Mouse (Mus musculus) forebrain, embryonic 14.5 days (tissue): ENCODE measurements around the gene Sipa1l2. TPM values are rescaled to one million over a fixed set of nuclear protein-coding genes. Genes with fewer than 3 reads are reported as not detected.

Experiments
- ATAC-seq: fragments of 200-750 bp; cut with Nextera tagmentation; 2 replicates; pipeline ENCODE4 v1.8.0; 2017; ENCODE audit warnings: mild to moderate bottlenecking, moderate library complexity
- DNase-seq: peaks from one replicate; pipeline ENCODE4 v3.0.0-alpha.2; 2015; ENCODE audit warnings: low spot score
- H3K27ac ChIP-seq: fragments of 300-500 bp; sonication (generic); 2 replicates; pipeline ENCODE4 v1.5.1; 2014; ENCODE audit warnings: low read depth, mild to moderate bottlenecking, control low read depth, low read length, moderate library complexity
- H3K27me3 ChIP-seq: fragments of 300-500 bp; sonication (generic); replicated peaks from 2 replicates; pipeline ENCODE4 v1.6.1; 2014; ENCODE audit warnings: low read length, control low read depth, mixed read lengths; ENCODE audit not compliant: control insufficient read depth, insufficient read depth
- H3K36me3 ChIP-seq: fragments of 300-500 bp; sonication (generic); 2 replicates; pipeline ENCODE4 v1.6.1; 2014; ENCODE audit warnings: low read length, control low read depth; ENCODE audit not compliant: control insufficient read depth, insufficient read depth
- H3K4me1 ChIP-seq: fragments of 300-500 bp; sonication (generic); 2 replicates; pipeline ENCODE4 v1.6.1; 2014; ENCODE audit warnings: antibody characterized with exemption, low read length, control low read depth; ENCODE audit not compliant: control insufficient read depth, insufficient read depth
- H3K4me2 ChIP-seq: fragments of 300-500 bp; sonication (generic); 2 replicates; pipeline ENCODE4 v1.6.1; 2014; ENCODE audit warnings: mild to moderate bottlenecking, control low read depth, low read length
- H3K4me3 ChIP-seq: fragments of 300-500 bp; sonication (generic); 2 replicates; pipeline ENCODE4 v1.5.1; 2014; ENCODE audit warnings: low read depth, low read length, control low read depth
- H3K9ac ChIP-seq: fragments of 300-500 bp; sonication (generic); 2 replicates; pipeline ENCODE4 v1.6.1; 2014; ENCODE audit warnings: mild to moderate bottlenecking, low read length, control low read depth, moderate library complexity
- H3K9me3 ChIP-seq: fragments of 300-500 bp; sonication (generic); replicated peaks from 2 replicates; pipeline ENCODE4 v1.6.1; 2016; ENCODE audit warnings: low read length, control low read depth, mixed read lengths; ENCODE audit not compliant: control insufficient read depth
- WGBS: fragments of 180-500 bp; shearing (Covaris S2); extraction: QIAGEN DNeasy Blood & Tissue Kit; methylation state at CpG from one replicate; pipeline ENCODE4 v1.1.7; 2014; 5-methylcytosine and 5-hydroxymethylcytosine counted together
- polyA plus RNA-seq: library from polyadenylated mRNA; unstranded; fragments of >200 nt; fragmentation: Nextera tagmentation; extraction: Ambion mirVana; gene quantifications from 2 replicates; pipeline ENCODE4 v1.2.1, GENCODE M21; 2014

Gene Sipa1l2
- polyA plus RNA-seq, 1 experiment from 2014 or later = 15.5 TPM

DNA sequence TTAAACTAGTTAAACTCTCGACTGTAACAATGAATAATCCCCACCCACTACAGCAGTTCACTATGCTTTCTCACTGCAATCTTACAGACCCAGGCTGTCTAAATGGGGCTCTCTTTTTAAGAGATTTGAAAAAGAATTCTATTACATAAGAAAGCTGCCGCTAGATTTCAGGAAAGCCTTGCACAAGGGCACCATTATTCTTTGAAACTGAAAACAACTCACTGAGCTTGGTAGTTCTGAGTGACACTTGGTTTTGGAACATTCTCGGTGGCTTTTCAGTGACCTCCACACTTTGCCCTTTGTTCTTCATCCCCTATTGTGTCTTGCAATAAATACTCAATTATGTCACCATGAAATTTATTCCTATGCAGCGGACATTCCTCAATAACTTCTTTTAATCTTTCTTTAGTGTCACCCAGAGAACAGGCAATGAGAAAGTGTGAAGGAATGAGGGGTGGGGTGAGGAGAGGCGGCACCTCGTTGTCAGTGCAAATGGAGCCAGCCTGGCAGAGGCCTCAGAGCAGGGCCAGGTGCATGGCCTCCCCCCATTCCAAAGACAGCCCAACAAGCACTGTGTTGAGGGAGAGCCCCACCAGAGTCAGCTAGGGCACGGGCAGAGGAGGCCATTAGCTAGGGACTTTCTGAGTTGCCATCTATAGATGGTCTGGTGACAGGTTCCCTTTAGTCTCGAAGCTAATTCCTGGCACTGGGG is 140.5 kb downstream of the Sipa1l2 start:
- no peak overlapping the region for H3K9ac ChIP-seq
- no peak overlapping the region for H3K4me3 ChIP-seq
- no peak overlapping the region for H3K4me2 ChIP-seq
- H3K4me1 ChIP-seq = peaks cover 14% of the 10 kb centered on the region
- H3K36me3 ChIP-seq = peaks cover 27% of the 10 kb centered on the region
- peak overlapping the region; percentile 18; the same call in 1 of the 2 replicates for H3K27ac ChIP-seq
- ATAC-seq (peak; percentile 54), DNase-seq (peak; percentile 56)
- 12% methylated on average over 8 of the region's 8 CpGs for whole genome bisulfite sequencing
- H3K27me3 ChIP-seq = no peaks in the 10 kb centered on the region
- H3K9me3 ChIP-seq = no peaks in the 10 kb centered on the region

GRCm38 (mm10) chr8:125423861-125424260 is 145.7 kb downstream of the Sipa1l2 start:
- Histone ChIP-seq H3K36me3 (peaks cover 40% of the 10 kb centered on the region), H3K27ac (no peak overlapping the region), H3K9me3 (no peaks in the 10 kb centered on the region), H3K4me2 (no peak overlapping the region), H3K27me3 (no peaks in the 10 kb centered on the region), H3K4me1 (peaks cover 11% of the 10 kb centered on the region), H3K9ac (no peak overlapping the region), H3K4me3 (no peak overlapping the region)
- WGBS = 32% methylated on average over 10 of the region's 10 CpGs
- ATAC-seq (peak; percentile 46; the same call in 1 of the 2 replicates), DNase-seq (no peak)

DNA sequence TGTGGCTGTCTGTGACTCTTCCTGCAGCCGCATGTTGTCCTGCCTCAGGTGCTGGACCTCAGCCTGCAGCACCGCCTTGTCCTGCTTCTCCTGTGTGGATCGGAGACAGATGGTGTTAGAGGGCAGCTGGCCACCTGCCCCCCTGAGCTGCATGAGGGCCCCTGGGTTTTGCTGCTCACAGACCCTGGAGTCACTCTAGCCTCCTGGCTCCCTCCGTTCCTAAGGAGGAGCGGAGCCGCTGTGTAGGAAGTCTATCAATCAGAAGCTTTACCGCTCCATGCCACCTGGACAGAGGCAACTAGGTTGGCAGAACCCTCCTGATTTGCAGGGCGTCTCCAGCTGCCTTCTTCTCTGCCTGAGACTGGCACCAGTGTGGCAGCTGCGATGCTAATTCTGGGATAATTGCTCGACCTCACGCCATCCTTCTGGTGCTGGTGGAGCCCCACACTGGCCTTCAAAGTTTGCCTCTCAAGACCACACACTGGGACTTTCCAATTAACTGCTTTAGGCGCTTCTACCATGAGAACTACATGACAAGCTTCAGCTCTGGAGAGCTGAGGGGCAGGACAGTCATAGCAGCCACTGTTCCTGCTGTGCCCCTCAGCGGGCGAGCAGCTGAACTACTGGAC is 150.3 kb downstream of the Sipa1l2 start:
- H3K36me3 ChIP-seq = peaks cover 63% of the 10 kb centered on the region
- DNase-seq = no peak

GRCm38 (mm10) chr8:125416146-125416545 is 153.5 kb downstream of the Sipa1l2 start:
- no peak overlapping the region for H3K4me2 ChIP-seq
- H3K27ac ChIP-seq = no peak overlapping the region
- ATAC-seq (no peak), DNase-seq (no peak)
- no peaks in the 10 kb centered on the region for H3K9me3 ChIP-seq
- 88% methylated on average over 6 of the region's 6 CpGs for WGBS
- no peaks in the 10 kb centered on the region for H3K4me1 ChIP-seq
- no peaks in the 10 kb centered on the region for H3K27me3 ChIP-seq
- H3K9ac ChIP-seq = no peak overlapping the region
- H3K4me3 ChIP-seq = no peak overlapping the region
- peaks cover 43% of the 10 kb centered on the region for H3K36me3 ChIP-seq

More for the DNA sequence above, 150.3 kb downstream of the Sipa1l2 start:
- H3K4me3 ChIP-seq = no peak overlapping the region
- H3K9me3 ChIP-seq = no peaks in the 10 kb centered on the region
- peaks cover 8% of the 10 kb centered on the region for H3K4me1 ChIP-seq
- H3K4me2 ChIP-seq = no peak overlapping the region
- H3K27me3 ChIP-seq = no peaks in the 10 kb centered on the region
- ATAC-seq = no peak
- H3K27ac ChIP-seq = no peak overlapping the region
- H3K9ac ChIP-seq = no peak overlapping the region
- WGBS = 76% methylated on average over 14 of the region's 14 CpGs

GRCm38 (mm10) chr8:125414651-125415050 is 155.0 kb downstream of the Sipa1l2 start:
- 90% methylated on average over 8 of the region's 8 CpGs for WGBS
- DNase-seq (no peak), ATAC-seq (no peak)
- Histone ChIP-seq H3K36me3 (peaks cover 30% of the 10 kb centered on the region), H3K27me3 (no peaks in the 10 kb centered on the region), H3K27ac (no peak overlapping the region), H3K4me1 (no peaks in the 10 kb centered on the region), H3K9me3 (no peaks in the 10 kb centered on the region), H3K4me3 (no peak overlapping the region), H3K4me2 (no peak overlapping the region), H3K9ac (no peak overlapping the region)

GRCm38 (mm10) chr8:125413001-125413909 is 156.4 kb downstream of the Sipa1l2 start:
- no peak overlapping the region for H3K4me2 ChIP-seq
- DNase-seq = no peak
- H3K9ac ChIP-seq = no peak overlapping the region
- no peaks in the 10 kb centered on the region for H3K9me3 ChIP-seq
- H3K27me3 ChIP-seq = no peaks in the 10 kb centered on the region
- no peak for ATAC-seq
- WGBS = 20% methylated on average over 13 of the region's 13 CpGs
- H3K27ac ChIP-seq = no peak overlapping the region
- H3K36me3 ChIP-seq = peaks cover 17% of the 10 kb centered on the region; the same call in 1 of the 2 replicates
- H3K4me1 ChIP-seq = no peaks in the 10 kb centered on the region
- H3K4me3 ChIP-seq = no peak overlapping the region

- Histone ChIP-seq H3K4me2 (no peak overlapping the region), H3K27me3 (no peaks in the 10 kb centered on the region), H3K4me3 (no peak overlapping the region), H3K36me3 (no peaks in the 10 kb centered on the region), H3K9me3 (no peaks in the 10 kb centered on the region), H3K27ac (no peak overlapping the region), H3K4me1 (no peaks in the 10 kb centered on the region), H3K9ac (no peak overlapping the region)
- DNase-seq (no peak), ATAC-seq (no peak)
- 83% methylated on average over 5 of the region's 5 CpGs for WGBS
Measured at GRCm38 (mm10) chr8:125410646-125411045, 159.0 kb downstream of the Sipa1l2 start.

DNA sequence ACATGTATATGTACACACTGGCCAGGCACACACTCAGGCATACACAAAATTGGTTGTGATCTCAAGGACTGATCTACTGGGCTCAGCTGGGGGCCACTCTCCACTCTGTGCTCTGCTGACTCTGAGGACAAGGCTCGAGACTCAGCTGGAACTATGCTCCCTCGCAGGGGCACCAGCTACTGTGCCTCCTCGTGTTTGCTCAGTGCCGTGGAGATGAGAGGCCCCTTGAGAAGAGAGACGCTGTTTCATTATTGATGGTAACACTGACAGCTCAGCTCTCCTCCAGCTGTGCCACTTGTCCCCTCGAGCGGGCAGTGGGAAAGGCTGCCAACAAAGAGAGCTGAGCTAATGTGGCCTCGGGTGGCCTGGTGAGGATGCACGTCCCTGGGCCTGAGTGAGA is 161.9 kb downstream of the Sipa1l2 start:
- H3K4me2 ChIP-seq = no peak overlapping the region

More for the DNA sequence above, 161.9 kb downstream of the Sipa1l2 start:
- Histone ChIP-seq H3K4me1 (no peaks in the 10 kb centered on the region), H3K27me3 (no peaks in the 10 kb centered on the region), H3K4me3 (no peak overlapping the region), H3K36me3 (no peaks in the 10 kb centered on the region), H3K9me3 (no peaks in the 10 kb centered on the region), H3K27ac (no peak overlapping the region), H3K9ac (no peak overlapping the region)
- DNase-seq = no peak
- WGBS = 48% methylated on average over 9 of the region's 9 CpGs
- ATAC-seq = no peak
